Mouse (Mus musculus) kidney, embryonic 16.5 days (tissue): ENCODE results near the gene Mei4. TPM values are rescaled to one million over a fixed set of nuclear protein-coding genes. Genes with fewer than 3 reads are reported as not detected.

ENCODE experiments used
- ATAC-seq: fragments of 200-750 bp; cut with Nextera tagmentation; 2 replicates; pipeline ENCODE4 v1.8.0; 2017; ENCODE audit warnings: moderate TSS enrichment; ENCODE audit not compliant: low FRiP score, low TSS enrichment
- H3K27ac ChIP-seq: fragments of 300-500 bp; sonication (generic); 2 replicates; pipeline ENCODE4 v1.5.1; 2014; ENCODE audit warnings: low read length
- H3K27me3 ChIP-seq: fragments of 300-500 bp; sonication (generic); 2 replicates; pipeline ENCODE4 v1.6.1; 2014; ENCODE audit warnings: low read length, control low read depth, mixed read lengths; ENCODE audit not compliant: insufficient read depth
- H3K36me3 ChIP-seq: fragments of 300-500 bp; sonication (generic); 2 replicates; pipeline ENCODE4 v1.6.1; 2014; ENCODE audit warnings: low read length, control low read depth, mixed read lengths; ENCODE audit not compliant: insufficient read depth
- H3K4me1 ChIP-seq: fragments of 300-500 bp; sonication (generic); 2 replicates; pipeline ENCODE4 v1.6.1; 2014; ENCODE audit warnings: low read length, control low read depth, mixed read lengths; ENCODE audit not compliant: insufficient read depth
- H3K4me2 ChIP-seq: fragments of 300-500 bp; sonication (generic); replicated peaks from 2 replicates; pipeline ENCODE4 v1.6.1; 2014; ENCODE audit warnings: low read depth, low read length
- H3K4me3 ChIP-seq: fragments of 300-500 bp; sonication (generic); 2 replicates; pipeline ENCODE4 v1.5.1; 2014; ENCODE audit warnings: mild to moderate bottlenecking, low read length
- H3K9ac ChIP-seq: fragments of 300-500 bp; sonication (generic); replicated peaks from 2 replicates; pipeline ENCODE4 v1.6.1; 2014; ENCODE audit warnings: low read length
- H3K9me3 ChIP-seq: fragments of 300-500 bp; sonication (generic); 2 replicates; pipeline ENCODE4 v1.6.1; 2016; ENCODE audit warnings: low read length, control low read depth
- WGBS: fragments of 180-500 bp; shearing (Covaris S2); extraction: QIAGEN DNeasy Blood & Tissue Kit; methylation state at CpG from one replicate; pipeline ENCODE4 v1.1.7; 2014; 5-methylcytosine and 5-hydroxymethylcytosine counted together
- polyA plus RNA-seq: library from polyadenylated mRNA; unstranded; fragments of >200 nt; fragmentation: Nextera tagmentation; extraction: Ambion mirVana; gene quantifications from 2 replicates; pipeline ENCODE4 v1.2.1, GENCODE M21; 2015

The Mei4 gene
- polyA plus RNA-seq, result 0.64 and 0.75 TPM in 2 replicates

GRCm38 (mm10) chr9:81863181-81863887 is at the start of gene Mei4:
TSS of gene Mei4 (plus strand) at chr9:81863670.
- peak; percentile 100 for ATAC-seq
- Histone ChIP-seq H3K27me3 (peaks cover 8% of the 10 kb centered on the region), H3K36me3 (no peaks in the 10 kb centered on the region), H3K9ac (peak within 1 kb of the TSS; percentile 70), H3K4me3 (peak within 1 kb of the TSS; percentile 59), H3K4me2 (peak within 1 kb of the TSS; percentile 89), H3K27ac (no peak within 1 kb of the TSS), H3K4me1 (0 out of 2 replicates have a peak, but pooled peaks cover 3% of the 10 kb centered on the region), H3K9me3 (no peaks in the 10 kb centered on the region)
- WGBS, result 2% methylated on average over 32 of the region's 32 CpGs

DNA sequence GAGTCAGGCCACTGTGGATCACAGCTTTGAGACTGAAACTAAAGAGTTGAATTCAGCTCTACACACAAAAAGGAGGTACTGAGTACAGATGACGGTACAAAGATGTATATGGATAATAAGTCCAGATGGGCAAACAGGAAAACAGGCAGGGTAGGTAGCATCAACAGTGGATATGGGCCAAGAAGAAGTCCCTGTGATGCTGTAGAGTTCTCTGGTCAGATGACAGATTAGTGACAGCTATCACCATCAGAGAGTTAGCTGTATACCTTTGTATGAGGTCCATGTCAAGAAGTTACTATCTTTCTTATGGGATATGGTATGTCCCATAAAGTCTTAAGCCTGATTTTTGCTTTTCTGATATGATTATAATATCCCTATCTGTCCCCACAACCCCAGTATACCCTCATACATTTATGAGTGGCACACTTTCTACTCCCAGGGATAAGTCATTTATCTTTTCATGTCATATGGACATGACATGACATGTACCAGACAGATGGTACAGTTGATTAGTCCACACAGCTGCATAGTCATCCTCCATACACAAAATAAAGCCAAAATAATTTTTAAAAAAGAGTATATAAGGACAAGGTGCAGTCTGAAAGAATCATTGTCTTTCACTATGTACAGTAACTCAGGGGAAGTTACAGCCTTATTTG is 43.6 kb upstream of the Mei4 start:
- no peak for ATAC-seq
- Histone ChIP-seq H3K27me3 (no peaks in the 10 kb centered on the region), H3K9me3 (no peaks in the 10 kb centered on the region), H3K9ac (no peak overlapping the region), H3K36me3 (no peaks in the 10 kb centered on the region), H3K4me2 (no peak overlapping the region), H3K4me1 (no peaks in the 10 kb centered on the region), H3K27ac (no peak overlapping the region), H3K4me3 (no peak overlapping the region)
- 97% methylated on average over 1 of the region's 1 CpGs for whole genome bisulfite sequencing

DNA sequence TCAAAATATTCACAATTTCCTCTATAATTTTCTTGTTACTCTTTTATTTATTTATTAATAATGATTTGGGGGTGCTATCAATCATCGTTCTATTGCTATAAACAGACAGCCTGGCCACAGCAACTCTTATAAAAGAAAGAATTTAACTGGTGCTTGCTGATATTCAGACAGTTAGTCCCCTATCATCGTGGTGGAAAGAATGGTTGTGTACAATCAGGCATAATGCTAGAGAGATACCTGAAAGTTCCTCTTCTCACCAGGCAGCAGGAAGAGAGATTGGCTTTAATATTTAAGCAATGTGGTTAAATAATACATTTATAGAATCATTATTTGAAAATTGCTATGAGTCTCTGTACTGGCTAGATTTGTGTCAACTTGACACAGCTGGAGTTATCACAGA is 35.9 kb upstream of the Mei4 start:
- Histone ChIP-seq H3K36me3 (no peaks in the 10 kb centered on the region), H3K9me3 (no peaks in the 10 kb centered on the region), H3K9ac (no peak overlapping the region), H3K4me1 (no peaks in the 10 kb centered on the region), H3K4me3 (no peak overlapping the region), H3K4me2 (no peak overlapping the region), H3K27ac (no peak overlapping the region), H3K27me3 (no peaks in the 10 kb centered on the region)
- ATAC-seq, result no peak
- 83% methylated on average over 2 of the region's 2 CpGs for WGBS

DNA sequence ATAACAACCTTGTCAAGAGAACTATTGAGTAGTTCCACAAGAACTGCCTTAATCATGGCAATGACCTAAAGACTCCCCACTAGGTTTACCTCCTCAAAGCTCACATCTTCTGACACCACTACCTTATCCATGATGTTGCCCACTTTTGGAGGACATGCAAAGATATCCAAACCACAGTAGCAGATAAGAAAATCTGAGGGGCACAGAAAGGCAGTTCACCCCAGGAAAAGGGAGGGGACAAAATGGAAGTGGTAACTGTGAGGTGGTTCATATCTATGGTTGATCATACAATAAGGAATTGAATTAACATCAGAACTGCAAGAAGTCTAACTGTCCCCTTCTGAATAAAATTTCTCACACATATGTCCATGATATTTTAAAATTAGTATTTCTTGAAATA is 29.4 kb upstream of the Mei4 start:
- H3K27ac ChIP-seq, result no peak overlapping the region
- no peaks in the 10 kb centered on the region for H3K4me1 ChIP-seq
- no peak overlapping the region for H3K4me2 ChIP-seq
- no peaks in the 10 kb centered on the region for H3K36me3 ChIP-seq
- H3K4me3 ChIP-seq, result no peak overlapping the region
- no peak overlapping the region for H3K9ac ChIP-seq
- no peak for ATAC-seq
- H3K9me3 ChIP-seq, result no peaks in the 10 kb centered on the region
- H3K27me3 ChIP-seq, result no peaks in the 10 kb centered on the region

GRCm38 (mm10) chr9:81858861-81859260 is 4.6 kb upstream of the Mei4 start:
- H3K4me1 ChIP-seq, result 0 out of 2 replicates have a peak, but pooled peaks cover 3% of the 10 kb centered on the region
- H3K4me3 ChIP-seq, result no peak overlapping the region
- WGBS, result 7% methylated on average over 1 of the region's 1 CpGs
- H3K9ac ChIP-seq, result no peak overlapping the region
- H3K4me2 ChIP-seq, result no peak overlapping the region
- peaks cover 8% of the 10 kb centered on the region for H3K27me3 ChIP-seq
- H3K36me3 ChIP-seq, result no peaks in the 10 kb centered on the region
- no peak overlapping the region for H3K27ac ChIP-seq
- ATAC-seq, result no peak
- H3K9me3 ChIP-seq, result no peaks in the 10 kb centered on the region

- H3K27ac ChIP-seq, result no peak overlapping the region
- H3K4me3 ChIP-seq, result peak overlapping the region; percentile 59
- H3K9ac ChIP-seq, result peak overlapping the region; percentile 70
- H3K9me3 ChIP-seq, result no peaks in the 10 kb centered on the region
- H3K36me3 ChIP-seq, result no peaks in the 10 kb centered on the region
- peak overlapping the region; percentile 89 for H3K4me2 ChIP-seq
- H3K27me3 ChIP-seq, result peaks cover 8% of the 10 kb centered on the region
- 21% methylated on average over 13 of the region's 13 CpGs for WGBS
- ATAC-seq, result no peak
- 0 out of 2 replicates have a peak, but pooled peaks cover 3% of the 10 kb centered on the region for H3K4me1 ChIP-seq
These were observed 391 bp downstream of the Mei4 start for GRCm38 (mm10) chr9:81863888-81864234.

GRCm38 (mm10) chr9:81866032-81866431 is 2.6 kb downstream of the Mei4 start:
- ATAC-seq, result no peak
- no peak overlapping the region for H3K27ac ChIP-seq
- 0 out of 2 replicates have a peak, but pooled peaks cover 3% of the 10 kb centered on the region for H3K4me1 ChIP-seq
- H3K4me2 ChIP-seq, result no peak overlapping the region
- H3K4me3 ChIP-seq, result no peak overlapping the region
- H3K9me3 ChIP-seq, result no peaks in the 10 kb centered on the region
- H3K27me3 ChIP-seq, result peaks cover 8% of the 10 kb centered on the region
- H3K9ac ChIP-seq, result no peak overlapping the region
- WGBS, result 69% methylated on average over 2 of the region's 2 CpGs
- no peaks in the 10 kb centered on the region for H3K36me3 ChIP-seq

GRCm38 (mm10) chr9:81921456-81921855 is 58.0 kb downstream of the Mei4 start:
- no peak for ATAC-seq
- no peak overlapping the region for H3K4me2 ChIP-seq
- H3K9me3 ChIP-seq, result no peaks in the 10 kb centered on the region
- no peak overlapping the region for H3K27ac ChIP-seq
- no peaks in the 10 kb centered on the region for H3K27me3 ChIP-seq
- WGBS, result 93% methylated on average over 1 of the region's 1 CpGs
- H3K4me1 ChIP-seq, result no peaks in the 10 kb centered on the region
- H3K36me3 ChIP-seq, result no peaks in the 10 kb centered on the region
- H3K9ac ChIP-seq, result no peak overlapping the region
- no peak overlapping the region for H3K4me3 ChIP-seq

DNA sequence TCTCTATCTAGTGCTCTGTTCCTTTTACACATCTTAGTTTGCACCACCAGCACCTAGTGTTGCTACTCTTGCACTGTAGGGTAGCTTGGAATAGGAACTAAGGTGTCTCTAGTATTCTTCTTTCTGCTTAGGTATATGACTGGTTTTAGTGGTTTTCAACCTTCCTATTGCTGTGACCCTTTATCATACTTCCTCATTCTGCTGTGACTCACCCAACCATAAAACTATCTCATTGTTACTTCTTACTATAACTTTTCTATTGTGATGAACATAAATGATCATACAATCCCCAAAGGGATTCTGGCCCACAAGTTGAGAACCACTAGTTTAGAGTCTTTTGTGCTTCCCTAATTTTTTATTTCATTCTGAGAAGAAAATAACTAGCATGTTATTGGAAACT is 61.3 kb downstream of the Mei4 start:
- Histone ChIP-seq H3K9ac (no peak overlapping the region), H3K27me3 (no peaks in the 10 kb centered on the region), H3K4me3 (no peak overlapping the region), H3K27ac (no peak overlapping the region), H3K36me3 (no peaks in the 10 kb centered on the region), H3K9me3 (no peaks in the 10 kb centered on the region), H3K4me2 (no peak overlapping the region), H3K4me1 (no peaks in the 10 kb centered on the region)
- ATAC-seq, result no peak

DNA sequence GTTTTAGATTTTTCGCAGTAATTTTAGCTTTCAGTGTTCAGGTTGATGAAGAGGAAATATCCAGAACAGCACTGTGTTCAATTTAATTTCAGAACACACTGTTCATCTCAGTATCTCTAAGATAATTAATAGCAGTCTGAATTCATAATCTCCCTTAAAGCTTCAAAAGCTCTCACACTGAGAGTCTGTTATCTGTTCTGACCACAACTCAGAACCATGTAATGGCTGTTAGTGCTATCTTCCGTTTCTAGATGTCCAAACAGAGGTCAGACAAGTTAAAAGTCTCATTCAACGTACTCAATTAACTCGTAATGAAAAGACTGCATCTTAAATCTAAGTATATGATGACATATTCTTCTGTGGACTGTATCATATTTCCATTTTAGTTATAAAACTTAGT is 77.1 kb downstream of the Mei4 start:
- Histone ChIP-seq H3K27ac (no peak overlapping the region), H3K4me3 (no peak overlapping the region), H3K36me3 (no peaks in the 10 kb centered on the region), H3K4me2 (no peak overlapping the region), H3K27me3 (no peaks in the 10 kb centered on the region), H3K9me3 (no peaks in the 10 kb centered on the region), H3K4me1 (no peaks in the 10 kb centered on the region), H3K9ac (no peak overlapping the region)
- WGBS, result 77% methylated on average over 4 of the region's 4 CpGs
- no peak for ATAC-seq
